Mouse (Mus musculus) forebrain, embryonic 12.5 days (tissue): ENCODE results near the gene Cebpe. TPM values are rescaled to one million over a fixed set of nuclear protein-coding genes. Genes with fewer than 3 reads are reported as not detected.

Experiments
- polyA plus RNA-seq: library from polyadenylated mRNA; unstranded; fragments of >200 nt; fragmentation: Nextera tagmentation; extraction: Ambion mirVana; gene quantifications from 2 replicates; pipeline ENCODE4 v1.2.1, GENCODE M21; 2016

Gene Cebpe
- polyA plus RNA-seq, 1 experiment from 2014 or later, result not detected

Other genes with a start within 250 kb of the Cebpe start
- gene Lrp10, start 248.0 kb downstream of the Cebpe start, polyA plus RNA-seq, result 26.2 and 29.8 TPM in 2 replicates
- 26.1 and 29.9 TPM in 2 replicates for gene Rem2, start 236.1 kb downstream of the Cebpe start, polyA plus RNA-seq
- gene Prmt5, start 194.6 kb downstream of the Cebpe start, polyA plus RNA-seq, result 122 and 125 TPM in 2 replicates
- gene Haus4, start 157.6 kb downstream of the Cebpe start, polyA plus RNA-seq, result 43.5 and 47.5 TPM in 2 replicates
- 37.5 and 47.3 TPM in 2 replicates for gene Ajuba, start 134.6 kb downstream of the Cebpe start, polyA plus RNA-seq
- gene 4931414P19Rik, start 106.2 kb downstream of the Cebpe start, polyA plus RNA-seq, result 9.0 and 9.2 TPM in 2 replicates
- 395 and 399 TPM in 2 replicates for gene Psmb5, start 94.2 kb downstream of the Cebpe start, polyA plus RNA-seq
- gene Psmb11, start 90.7 kb downstream of the Cebpe start, polyA plus RNA-seq, result 0.04 TPM in 1 of 2 replicates, not detected in the other
- gene Gm17606, start 71.2 kb downstream of the Cebpe start, polyA plus RNA-seq, result not detected in 2 replicates
- 9.8 and 10.7 TPM in 2 replicates for gene Cdh24, start 70.8 kb downstream of the Cebpe start, polyA plus RNA-seq
- 87.5 and 89.7 TPM in 2 replicates for gene 1700123O20Rik, start 26.0 kb downstream of the Cebpe start, polyA plus RNA-seq
- gene Acin1, start 25.2 kb downstream of the Cebpe start, polyA plus RNA-seq, result 188 and 190 TPM in 2 replicates
- gene Gm29776, start 13.3 kb downstream of the Cebpe start, polyA plus RNA-seq, result not detected in 2 replicates
- 2.3 and 2.7 TPM in 2 replicates for gene Slc7a8, start 69.8 kb upstream of the Cebpe start, polyA plus RNA-seq
- not detected in 2 replicates for gene Rnf212b, start 102.0 kb upstream of the Cebpe start, polyA plus RNA-seq
- gene Homez, start 158.8 kb upstream of the Cebpe start, polyA plus RNA-seq, result 13.9 and 18.5 TPM in 2 replicates
- gene Ppp1r3e, start 165.4 kb upstream of the Cebpe start, polyA plus RNA-seq, result 1.1 and 1.3 TPM in 2 replicates
- gene Bcl2l2, start 171.2 kb upstream of the Cebpe start, polyA plus RNA-seq, result 3.3 and 3.4 TPM in 2 replicates
- gene Gm20521, start 171.3 kb upstream of the Cebpe start, polyA plus RNA-seq, result 0.27 TPM in 1 of 2 replicates, not detected in the other
- gene Pabpn1, start 180.3 kb upstream of the Cebpe start, polyA plus RNA-seq, result 199 and 211 TPM in 2 replicates
- 93.3 and 97.8 TPM in 2 replicates for gene Slc22a17, start 201.0 kb upstream of the Cebpe start, polyA plus RNA-seq
- gene Efs, start 214.0 kb upstream of the Cebpe start, polyA plus RNA-seq, result 36.8 and 37.8 TPM in 2 replicates
- gene Il25, start 220.5 kb upstream of the Cebpe start, polyA plus RNA-seq, result not detected in 2 replicates
- gene Cmtm5, start 224.1 kb upstream of the Cebpe start, polyA plus RNA-seq, result 1.4 and 2.0 TPM in 2 replicates